Mouse (Mus musculus): Measurements from ENCODE around the gene Pitpna.

DNA sequence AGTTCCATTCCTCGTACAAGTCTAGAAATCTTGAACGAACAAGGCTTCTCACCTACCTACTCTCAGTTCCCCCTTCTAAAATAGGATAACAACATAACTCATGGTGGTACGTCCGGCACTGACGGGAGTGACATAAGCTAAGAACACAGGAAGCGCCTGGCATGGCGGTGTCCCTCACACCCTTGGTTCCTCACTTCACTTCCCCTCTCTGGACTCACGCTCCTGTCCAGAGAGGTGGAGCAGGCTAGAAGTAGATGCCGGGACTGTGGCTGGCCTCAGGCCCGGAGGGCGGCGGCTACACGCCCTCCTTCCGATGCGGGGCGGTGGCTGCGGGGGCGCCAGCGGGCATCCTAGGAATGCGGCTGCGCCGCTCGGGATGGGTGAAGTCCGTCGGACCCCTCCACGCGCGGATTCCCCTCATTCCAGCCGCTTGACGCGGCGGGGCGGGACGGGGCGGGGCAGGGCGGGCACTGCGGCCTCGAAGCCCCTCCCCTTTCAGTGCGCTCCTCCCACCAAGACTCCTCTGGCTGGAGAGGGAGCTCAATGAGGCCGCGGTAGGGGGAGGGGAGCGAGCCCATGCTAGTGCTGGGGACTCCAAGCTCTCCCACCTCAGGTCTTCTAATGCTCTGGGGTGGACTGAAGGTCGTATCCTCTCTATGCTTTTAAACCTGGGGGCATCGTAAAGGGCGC lies 66.0 kb downstream of the Pitpna start:
- TF ChIP-seq CTCF (IDR thresholded peaks at IDR 0.05; ENCODE audit: borderline replicate concordance, insufficient read depth, low read length): no peak
- peak; percentile 91 for TF ChIP-seq POLR2A (IDR thresholded peaks at IDR 0.05; ENCODE audit: low read depth, low read length)

All from embryonic fibroblast, embryonic 13.5 days (primary cell).